Mouse (Mus musculus) spleen, adult 18-20 months (tissue): ENCODE data around the gene Ube2d3.

Source experiments
- DNase-seq, 2 experiments: peaks; one replicate each; pipeline ENCODE4 v3.0.0; 2022; ENCODE audit warnings: mixed read lengths in 2 of 2

Ube2d3 gene

DNA sequence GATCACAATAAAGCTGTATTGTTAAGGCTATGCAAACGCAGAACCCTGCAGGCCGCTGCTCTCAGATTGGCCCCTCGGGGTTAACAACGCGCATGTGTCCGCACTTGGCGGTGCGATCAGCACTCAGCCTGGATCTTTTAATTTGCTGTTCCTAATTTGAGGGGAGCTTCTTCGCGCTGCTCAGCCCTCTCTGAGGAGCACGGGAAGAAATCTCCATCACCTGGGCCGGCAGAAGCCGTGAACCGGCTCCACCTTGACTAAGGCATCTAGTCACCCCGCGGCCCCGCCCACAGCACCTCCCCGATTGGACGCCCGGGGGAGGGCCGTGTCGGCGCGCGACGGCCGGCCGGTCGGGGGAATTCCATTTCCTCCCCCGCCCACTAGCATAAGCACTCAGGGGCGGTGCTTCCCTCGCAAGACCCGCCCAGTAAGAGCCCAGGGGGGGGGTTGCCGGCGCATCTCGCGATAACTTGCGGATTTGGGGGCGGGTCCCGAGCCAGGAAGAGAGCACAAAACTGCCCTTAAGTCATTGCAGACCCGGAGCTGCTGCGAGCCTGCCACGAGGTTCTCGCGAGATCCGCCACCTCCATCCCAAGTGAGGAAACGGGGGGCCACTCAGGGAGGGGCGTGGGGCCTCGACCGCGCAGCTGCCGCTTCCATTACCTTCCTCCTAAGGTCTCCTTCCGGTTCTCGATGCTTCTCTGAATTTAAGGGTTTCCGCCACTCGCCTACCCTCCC lies at the start of gene Ube2d3:
Gene Ube2d3, plus strand, starts transcription at position 392 of the 738 bp plus-strand sequence.
- peak; percentile 97 to 99 for DNase-seq

DNA sequence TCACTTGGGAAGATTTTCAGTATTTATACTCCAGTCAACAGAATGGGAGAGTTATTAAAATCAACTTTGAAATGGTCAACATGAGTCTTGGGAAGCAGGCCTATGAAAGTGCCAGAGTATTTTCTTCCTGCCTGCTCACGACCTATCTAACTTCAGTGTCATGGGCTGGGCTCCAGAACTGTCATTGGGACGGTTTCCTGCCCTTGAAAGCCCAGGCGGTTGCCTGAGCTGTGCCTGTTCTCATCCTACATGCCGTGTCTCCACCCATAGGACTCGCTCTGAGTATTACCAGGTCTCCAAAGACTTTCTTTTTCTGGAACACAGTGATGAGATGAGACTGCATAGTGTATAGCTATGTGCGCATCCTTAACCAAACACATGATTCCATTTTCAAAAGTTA lies 44.8 kb upstream of the Ube2d3 start:
- no peak for DNase-seq

DNA sequence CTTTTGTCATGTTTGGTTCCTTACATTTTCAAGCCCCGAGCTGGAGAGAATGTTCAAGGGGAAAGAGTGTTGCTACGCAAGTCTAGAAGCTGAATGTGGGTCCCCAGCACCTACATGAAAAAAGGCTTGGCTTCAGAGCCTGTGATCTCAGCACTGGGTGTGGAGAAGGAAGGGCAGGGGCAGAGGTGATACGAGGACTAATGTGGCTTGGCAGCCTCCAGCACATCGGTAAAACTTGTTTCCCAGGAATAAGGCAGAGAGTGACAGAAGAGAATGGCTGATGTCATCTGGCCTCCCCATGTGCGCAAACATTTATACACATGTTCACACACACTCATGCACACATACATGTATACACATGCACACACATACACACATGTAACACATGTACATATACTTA lies 42.9 kb upstream of the Ube2d3 start:
- no peak for DNase-seq

DNA sequence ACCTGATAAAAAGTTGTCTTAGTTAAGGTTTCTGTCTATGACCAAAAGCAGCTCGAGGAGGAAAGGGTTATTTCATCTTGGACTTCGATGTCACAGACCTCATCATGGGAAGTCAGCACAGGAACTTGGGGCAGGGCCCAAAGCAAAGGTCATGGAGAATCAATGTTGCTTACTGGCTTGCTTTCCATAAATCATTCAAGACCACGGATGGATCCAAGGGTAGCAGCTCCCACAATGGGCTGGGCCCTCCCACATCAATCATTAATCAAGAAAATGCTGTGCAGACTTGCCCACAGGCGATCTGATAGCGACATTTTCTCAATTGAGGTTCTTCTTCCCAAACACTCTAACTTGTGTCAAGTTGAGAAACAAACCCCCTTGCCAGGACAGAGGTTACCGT lies 41.9 kb upstream of the Ube2d3 start:
- DNase-seq, result no peak

DNA sequence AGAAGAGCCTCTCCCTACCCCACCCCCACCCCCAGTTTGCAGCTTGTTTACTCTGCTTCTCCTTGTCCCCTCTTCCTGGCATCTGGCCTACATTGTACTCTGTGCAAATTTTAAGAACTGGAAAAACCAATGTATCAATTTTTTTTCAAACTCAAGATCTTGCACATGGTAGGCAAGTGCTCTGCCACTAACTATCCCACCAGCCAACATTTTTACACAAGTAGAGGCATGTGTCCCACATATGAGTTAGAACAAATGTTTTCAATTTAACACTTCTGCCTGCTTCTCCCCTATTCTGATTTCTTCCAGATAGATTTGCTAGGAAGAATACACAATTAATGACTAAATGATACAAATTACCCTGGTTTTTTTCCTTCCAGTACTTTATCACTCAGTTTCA lies 40.8 kb upstream of the Ube2d3 start:
- no peak for DNase-seq

DNA sequence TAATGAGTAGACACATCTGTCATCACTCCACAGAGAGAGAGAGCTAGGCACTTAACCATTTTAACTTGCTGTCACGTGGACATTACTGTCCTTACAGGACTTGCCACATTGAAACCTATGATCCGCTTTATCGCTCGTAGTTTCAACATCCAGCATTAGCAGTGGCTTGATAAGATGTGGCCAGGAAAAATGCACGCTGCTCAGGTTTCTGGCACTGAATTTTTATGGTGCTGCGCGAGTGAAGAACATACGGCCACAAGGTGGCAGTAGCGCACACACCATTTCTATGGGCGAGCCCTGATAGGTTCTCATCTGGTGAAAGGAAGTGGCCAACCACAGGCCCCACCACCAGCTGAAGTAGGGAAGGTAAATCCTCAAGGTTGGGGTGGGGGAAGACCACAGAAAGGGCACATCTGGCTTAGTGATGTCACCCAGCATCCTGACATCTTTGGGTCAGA lies 35.7 kb upstream of the Ube2d3 start:
- DNase-seq, result peak; percentile 73 to 90

DNA sequence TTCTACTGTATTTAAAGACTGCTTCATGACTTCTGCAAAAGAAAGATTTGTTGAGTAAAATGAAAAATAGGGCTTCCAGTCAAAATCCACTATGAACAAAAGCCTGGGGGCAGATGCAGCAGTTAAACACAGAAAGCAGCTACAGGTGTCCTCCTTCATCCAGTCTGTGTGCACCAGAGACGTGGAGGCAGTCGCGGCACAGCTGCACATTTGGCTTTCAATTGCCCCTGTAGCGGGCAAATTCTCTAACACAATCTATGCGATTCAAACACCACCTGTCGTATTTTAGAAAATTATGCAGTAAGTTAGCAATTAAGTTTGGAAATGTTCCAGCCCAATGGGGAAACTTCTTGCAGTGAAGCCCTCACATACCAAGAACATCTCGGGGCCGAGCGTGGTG lies 34.7 kb upstream of the Ube2d3 start:
- no peak for DNase-seq

DNA sequence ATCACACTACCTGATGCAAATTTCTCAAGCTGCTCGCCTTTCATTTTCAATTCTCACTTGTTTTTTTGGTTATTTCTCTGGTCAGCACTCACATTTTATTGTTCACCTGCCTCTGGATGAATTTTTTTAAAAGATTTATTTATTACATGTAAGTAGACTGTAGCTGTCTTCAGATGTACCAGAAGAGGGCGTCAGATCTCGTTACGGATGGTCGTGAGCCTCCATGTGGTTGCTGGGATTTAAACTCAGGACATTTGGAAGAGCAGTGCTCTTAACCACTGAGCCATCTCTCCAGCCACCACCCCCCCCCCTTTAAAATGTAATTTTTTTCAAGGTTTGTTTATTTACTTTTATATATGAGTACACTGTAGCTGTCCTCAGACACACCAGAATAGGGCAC lies 34.1 kb upstream of the Ube2d3 start:
- no peak for DNase-seq

DNA sequence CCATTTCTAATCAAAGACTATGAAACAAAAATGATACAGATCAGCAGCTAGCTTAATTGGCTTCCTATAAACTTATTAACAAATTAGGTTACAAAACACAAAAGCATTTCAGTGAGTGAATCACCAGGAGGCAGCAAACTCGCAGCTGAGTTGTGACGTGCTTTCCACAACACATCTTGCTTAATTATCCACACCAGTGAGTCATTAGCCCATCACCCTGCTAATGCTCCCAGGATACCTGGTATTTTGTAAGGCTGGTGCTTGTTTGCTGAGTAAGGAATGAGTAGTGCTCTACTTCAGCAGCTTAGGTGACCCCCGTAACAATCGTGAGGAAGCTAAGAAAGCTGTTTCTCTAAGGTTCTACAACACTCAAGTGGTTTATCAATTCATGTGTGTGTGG lies 33.4 kb upstream of the Ube2d3 start:
- DNase-seq, result no peak

DNA sequence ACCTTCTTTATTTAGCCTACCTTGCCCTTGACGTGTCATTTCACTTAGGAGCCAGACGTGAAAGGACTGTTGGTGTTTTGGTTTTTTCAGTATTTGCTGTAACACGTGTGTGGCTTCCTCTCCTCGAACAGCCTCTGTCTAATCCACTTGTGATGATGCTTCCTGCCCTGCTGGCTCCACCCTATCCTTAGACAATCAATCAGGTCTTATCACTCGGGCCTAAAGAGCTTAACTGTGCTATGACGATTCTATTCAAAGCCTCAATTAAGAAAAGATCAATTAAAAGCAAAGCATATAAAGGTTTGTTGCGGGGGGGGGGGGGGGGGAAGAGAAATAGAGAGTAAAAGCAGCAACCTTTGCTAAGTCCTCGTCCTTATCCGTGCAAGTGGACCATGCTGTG lies 30.6 kb upstream of the Ube2d3 start:
- DNase-seq, result no peak

DNA sequence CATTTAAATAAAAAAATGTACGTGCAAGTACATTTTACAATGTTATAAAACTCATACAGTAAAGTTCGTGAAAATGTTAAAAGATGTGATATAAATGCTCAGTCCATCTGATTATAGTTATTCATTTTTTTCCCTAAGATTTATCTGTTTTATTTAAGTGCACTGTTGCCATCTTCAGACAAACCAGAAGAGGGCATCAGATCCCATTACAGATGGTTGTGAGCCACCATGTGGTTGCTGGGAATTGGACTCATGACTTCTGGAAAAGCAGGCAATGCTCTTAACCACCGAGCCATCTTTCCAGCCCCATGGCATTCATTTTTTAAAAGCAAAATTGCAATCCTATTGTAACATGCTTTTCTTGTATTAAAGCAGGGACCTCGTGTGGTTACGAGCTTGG lies 28.7 kb upstream of the Ube2d3 start:
- no peak for DNase-seq

DNA sequence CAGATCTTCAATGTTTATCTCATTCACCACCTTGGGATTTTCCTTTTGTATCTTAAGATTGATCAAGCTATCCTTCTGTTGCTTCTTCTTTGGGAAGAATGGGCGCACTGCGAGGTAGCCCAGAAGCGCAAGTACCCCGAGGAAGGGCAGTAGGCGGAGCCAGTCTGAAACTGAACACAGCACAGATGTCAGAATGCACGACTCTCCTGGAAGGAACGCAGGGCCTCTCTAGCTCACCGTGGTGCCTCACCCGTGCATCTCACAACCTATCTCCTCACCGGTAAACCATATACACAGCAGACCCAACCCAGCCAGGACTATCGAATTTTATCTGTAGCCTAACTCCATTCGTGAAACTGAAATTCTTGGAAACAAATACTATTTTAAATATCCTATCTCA lies 26.9 kb upstream of the Ube2d3 start:
- DNase-seq, result no peak

DNA sequence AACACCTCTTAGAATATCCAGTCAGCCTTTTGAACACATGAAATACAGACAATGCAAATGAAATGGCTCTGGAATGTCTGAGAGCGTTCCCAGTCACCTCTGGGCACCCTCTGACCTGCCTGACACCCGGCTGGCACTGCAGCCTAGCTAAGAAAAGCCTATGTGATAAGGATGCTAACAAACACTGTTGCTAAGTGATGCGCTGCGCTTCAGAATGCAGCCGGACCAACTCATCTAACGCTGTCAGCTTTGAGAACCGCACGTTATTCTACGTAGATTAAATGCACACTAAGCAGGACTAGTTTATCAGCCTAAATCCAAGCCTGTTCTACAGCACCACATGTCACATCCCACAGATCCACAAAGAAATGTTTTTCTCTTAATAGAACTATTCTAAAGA lies 26.1 kb upstream of the Ube2d3 start:
- no peak for DNase-seq

DNA sequence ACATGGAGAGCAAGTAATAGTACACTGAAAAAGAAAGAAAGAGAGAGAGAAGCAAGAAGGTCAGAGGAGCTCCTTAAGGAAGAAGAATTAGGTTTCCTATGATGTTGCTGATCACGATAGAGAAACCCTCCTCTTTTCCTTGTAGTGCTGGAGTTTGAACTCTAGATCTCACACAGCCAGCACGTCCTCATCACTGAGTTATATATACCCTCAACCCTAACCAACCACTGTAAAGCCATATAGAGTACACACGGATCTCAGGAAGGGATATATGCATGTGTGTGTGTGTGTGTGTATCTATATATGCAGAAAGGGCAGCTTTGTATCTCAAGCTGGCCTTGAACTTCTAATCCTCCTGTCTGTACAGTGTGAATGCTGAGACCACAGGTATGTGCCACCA lies 20.7 kb upstream of the Ube2d3 start:
- DNase-seq, result no peak

DNA sequence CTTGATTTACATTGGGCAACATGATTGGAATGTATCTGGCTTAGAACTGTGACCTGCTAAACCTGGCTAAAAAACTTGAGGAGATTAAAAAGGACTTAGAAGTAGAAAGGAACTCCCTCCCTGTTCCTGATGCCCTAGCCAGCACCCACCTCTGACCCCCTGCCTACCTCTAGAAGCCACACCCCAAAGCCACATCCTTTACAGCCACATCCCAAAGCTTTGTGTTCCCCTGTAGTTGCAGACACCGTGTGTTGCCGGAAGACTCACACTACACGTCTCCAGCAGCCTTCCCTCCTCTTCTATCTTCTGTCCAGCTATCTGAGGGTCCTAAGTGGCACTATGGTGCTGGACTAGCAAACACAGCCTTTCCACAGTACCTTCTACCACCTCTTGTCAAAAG lies 20.1 kb upstream of the Ube2d3 start:
- DNase-seq, result no peak

DNA sequence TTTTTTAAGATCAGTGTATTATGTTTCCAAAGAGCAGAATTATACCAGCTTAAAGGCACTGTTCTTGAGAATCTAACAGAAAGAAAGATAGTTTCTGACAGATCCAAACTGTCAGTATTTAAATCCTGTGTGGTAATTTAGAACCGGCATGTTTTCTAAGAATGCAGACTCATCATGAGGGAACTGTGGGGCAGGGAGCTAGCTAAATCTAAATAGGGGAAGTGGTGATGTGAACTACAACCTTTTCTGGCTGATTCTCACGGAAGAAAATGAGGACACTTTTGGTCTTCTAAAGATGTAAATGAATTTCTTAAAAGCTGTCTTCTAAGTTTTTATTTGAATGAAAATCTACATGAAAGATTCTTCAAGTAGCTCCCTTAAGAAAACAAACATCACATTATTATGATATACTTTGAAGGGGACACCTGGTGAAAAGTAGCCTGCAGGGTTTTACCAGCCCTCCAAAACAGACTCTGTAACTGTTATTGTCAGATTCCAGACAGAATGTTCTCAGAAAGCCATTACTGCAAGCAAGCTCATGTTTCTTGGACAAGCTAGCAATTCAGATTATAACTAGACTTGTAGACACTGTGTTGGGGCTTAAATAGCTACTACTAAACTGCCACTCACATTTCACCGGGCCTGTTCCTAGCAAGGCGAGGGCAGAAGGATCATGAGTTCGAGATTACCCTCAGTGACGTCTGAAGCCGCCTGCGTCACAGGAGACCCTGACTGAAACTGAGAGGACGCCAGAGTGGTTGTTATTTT lies 17.2 kb upstream of the Ube2d3 start:
- DNase-seq, result no peak

DNA sequence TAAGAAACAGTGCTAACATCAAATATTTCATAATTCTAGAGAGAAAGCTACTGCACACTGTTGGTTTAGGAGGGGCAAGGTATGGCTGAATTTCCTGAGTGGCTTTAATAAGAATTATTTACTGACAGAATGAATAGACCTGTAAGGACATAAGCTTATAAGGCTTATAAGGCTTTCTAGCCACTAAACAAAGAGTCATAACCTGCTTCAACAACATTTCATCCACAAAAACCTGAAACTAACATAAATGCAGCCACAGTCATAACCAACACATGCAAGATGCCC lies 16.7 kb upstream of the Ube2d3 start:
- DNase-seq, result no peak

DNA sequence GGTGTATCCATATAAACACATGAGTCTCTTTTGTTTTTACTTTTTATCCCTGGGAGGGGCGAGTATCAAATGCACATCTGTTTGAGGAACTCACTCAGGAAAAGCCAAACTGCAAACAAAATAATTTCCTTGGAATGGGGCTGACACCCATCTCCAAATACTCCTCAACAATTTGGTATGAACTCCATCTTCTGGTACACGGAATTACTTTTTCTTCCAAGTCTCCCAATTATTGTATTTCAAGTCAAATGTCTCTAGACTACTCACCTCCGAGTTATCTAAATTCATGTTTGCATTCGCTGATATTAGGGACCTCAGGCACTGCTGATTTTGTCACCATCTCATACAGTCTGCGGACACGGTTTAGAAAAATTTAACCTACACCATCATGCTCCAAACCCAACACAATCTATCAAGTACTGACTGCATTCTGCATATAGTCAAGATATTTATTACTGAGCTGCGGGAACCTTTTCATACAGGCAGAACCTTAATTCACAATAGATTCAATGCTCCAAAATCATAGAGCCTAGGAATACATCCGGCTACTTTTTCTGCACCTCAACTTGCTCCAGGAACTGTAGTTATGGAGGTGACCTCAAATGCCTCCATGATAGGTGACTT lies 15.6 kb upstream of the Ube2d3 start:
- DNase-seq, result no peak

DNA sequence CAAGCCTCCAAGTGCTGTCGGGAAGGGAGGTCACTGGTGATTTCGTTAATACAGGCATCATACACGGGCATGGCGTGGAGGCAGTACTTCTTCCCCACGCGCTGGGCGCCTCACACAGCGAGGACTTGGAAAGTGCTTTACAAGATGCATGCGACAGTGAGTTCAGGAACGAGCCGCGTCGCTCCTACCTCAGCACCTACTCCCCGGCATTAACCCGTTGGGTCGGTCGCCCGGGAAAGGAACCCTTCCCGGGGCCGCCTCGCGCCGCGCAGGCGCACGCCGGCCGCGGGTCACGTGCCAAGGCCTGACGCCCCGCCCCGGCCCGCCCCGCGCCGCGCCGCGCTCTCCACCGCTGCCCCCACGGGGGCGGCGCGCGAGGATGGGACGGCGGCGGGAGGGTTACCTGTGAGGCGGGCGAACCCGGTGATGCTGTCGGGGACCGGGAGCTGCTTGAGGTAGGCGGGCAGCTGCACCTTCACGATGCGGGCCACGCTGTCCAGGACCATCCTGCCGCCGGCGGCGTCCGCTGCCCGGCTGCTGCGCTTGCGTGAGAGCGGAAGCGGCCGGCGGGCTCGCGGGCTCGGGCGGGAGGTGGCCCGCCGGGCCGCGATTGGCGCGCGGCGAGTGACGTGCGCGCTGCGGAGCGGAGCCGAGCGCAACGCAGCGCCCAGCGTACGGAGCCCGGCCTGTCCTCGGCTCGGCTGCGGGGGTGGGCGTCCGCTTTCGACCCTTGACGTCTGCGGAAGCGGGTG lies 14.9 kb upstream of the Ube2d3 start:
- DNase-seq, result peak; percentile 76 to 84

DNA sequence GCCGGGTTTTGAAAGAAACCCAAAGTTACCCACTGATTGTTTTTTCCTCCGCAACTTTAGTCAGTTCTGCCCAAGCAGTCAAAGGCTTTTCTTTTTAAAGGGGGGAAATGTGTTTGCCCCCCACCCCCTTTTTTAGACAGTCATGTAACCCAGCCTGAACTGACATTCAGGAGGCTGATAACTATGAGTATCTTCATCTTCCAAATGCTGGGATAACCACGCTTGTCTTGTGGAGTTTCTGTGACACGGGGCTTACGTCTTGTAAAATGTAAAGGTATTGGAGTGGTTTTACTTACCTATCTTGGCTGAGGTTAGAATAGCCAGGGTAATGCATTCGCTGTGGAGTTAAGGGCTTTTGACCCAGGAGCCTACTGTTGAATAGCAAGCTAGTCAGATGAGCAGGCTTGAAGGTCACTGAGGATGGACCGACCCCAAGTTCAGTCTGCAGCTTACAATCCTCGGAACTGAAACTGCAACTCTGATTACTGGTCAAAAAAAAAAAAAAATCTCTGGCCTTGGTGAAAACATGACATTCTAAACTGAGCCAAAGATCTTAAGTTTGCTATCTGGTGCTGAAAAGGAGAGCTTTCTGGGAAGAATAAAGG lies 14.2 kb upstream of the Ube2d3 start, which contains the start of gene Cisd2:
Gene Cisd2, minus strand, starts transcription at position 318 of the 605 bp plus-strand sequence.
- no peak for DNase-seq

DNA sequence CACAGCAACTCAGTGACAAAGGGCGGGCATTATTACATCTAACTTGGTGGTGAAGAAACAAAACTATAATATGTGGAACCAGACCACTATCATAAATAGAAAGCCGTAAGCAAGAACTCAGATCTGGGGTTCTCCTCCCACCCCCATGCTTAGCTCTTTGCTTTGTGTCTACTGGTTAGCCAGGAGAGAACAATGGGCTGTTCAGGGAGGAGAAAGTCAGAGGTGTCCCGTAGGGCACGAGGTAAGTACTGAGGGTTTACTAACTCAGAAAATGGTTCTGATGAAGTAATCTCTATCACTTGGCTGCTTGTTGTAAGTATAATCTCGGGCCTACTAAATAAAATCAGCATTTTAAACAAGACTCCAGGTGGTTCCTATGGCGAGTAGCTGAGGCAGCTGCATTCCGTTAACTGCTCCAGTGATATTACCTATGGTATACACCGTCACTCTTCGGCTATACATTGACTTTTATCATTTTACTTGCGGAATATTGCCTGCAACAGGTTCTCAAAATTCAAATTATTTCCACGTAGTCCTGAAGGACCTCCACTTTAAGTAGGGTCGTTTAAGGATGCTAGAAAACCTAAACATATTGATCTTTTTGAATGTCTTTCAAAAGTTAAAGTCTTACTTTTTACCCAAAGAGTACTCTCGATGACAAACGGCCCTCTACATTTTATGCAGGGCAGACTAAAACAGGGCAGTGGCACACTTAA lies 890 bp upstream of the Ube2d3 start:
- no peak for DNase-seq

DNA sequence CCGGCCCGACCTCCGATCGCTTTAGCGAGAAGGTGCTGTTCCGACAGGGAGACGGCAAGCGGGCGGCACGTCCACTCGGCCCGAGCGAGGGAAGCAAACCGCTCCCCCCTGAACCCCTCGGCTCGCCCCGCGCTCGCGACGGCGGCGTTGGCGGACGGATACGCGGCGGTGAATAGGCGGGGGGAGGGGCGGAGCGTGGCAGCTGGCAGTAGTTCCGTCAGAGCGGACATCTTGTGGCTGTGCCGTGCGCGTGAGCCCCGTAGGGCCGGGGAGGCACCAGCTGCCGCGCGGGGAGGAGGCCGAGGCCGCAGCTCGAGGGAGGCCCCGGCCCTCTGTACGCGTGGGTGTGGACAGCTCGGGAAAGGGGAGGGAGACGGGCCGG lies 573 bp downstream of the Ube2d3 start:
- DNase-seq, result peak; percentile 91 to 93
